Mouse (Mus musculus) forebrain, embryonic 13.5 days (tissue): ENCODE data around the gene Spsb2. TPM values are rescaled to one million over a fixed set of nuclear protein-coding genes. Genes with fewer than 3 reads are reported as not detected.
A peak's percentile ranks its signal among the peaks of the same experiment; 100 is the strongest.

Source experiments
- ATAC-seq: fragments of 200-750 bp; cut with Nextera tagmentation; 2 replicates; pipeline ENCODE4 v1.8.0; 2017
- H3K27ac ChIP-seq: fragments of 300-500 bp; sonication (generic); 2 replicates; pipeline ENCODE4 v1.5.1; 2015; ENCODE audit warnings: inconsistent platforms, mild to moderate bottlenecking, moderate library complexity
- H3K27me3 ChIP-seq: fragments of 300-500 bp; sonication (generic); 2 replicates; pipeline ENCODE4 v1.6.1; 2015; ENCODE audit warnings: mild to moderate bottlenecking, inconsistent platforms
- H3K36me3 ChIP-seq: fragments of 300-500 bp; sonication (generic); 2 replicates; pipeline ENCODE4 v1.6.1; 2015; ENCODE audit warnings: mild to moderate bottlenecking, inconsistent platforms; ENCODE audit not compliant: poor library complexity, severe bottlenecking
- H3K4me1 ChIP-seq: fragments of 300-500 bp; sonication (generic); 2 replicates; pipeline ENCODE4 v1.6.1; 2015; ENCODE audit warnings: inconsistent platforms
- H3K4me2 ChIP-seq: fragments of 300-500 bp; sonication (generic); 2 replicates; pipeline ENCODE4 v1.6.1; 2015; ENCODE audit warnings: inconsistent platforms, mild to moderate bottlenecking, moderate library complexity
- H3K4me3 ChIP-seq: fragments of 300-500 bp; sonication (generic); 2 replicates; pipeline ENCODE4 v1.5.1; 2015; ENCODE audit warnings: mild to moderate bottlenecking, inconsistent platforms
- H3K9ac ChIP-seq: fragments of 300-500 bp; sonication (generic); 2 replicates; pipeline ENCODE4 v1.6.1; 2015; ENCODE audit warnings: mild to moderate bottlenecking, inconsistent platforms
- H3K9me3 ChIP-seq: fragments of 300-500 bp; sonication (generic); replicated peaks from 2 replicates; pipeline ENCODE4 v1.6.1; 2016; ENCODE audit warnings: inconsistent platforms
- WGBS: fragments of 180-500 bp; shearing (Covaris S2); methylation state at CpG from one replicate; pipeline ENCODE4 v1.1.7; 2015; 5-methylcytosine and 5-hydroxymethylcytosine counted together
- polyA plus RNA-seq: library from polyadenylated mRNA; unstranded; fragments of >200 nt; fragmentation: Nextera tagmentation; extraction: Ambion mirVana; gene quantifications from 2 replicates; pipeline ENCODE4 v1.2.1, GENCODE M21; 2015

Gene Spsb2
- polyA plus RNA-seq, 1 experiment from 2014 or later: 5.3 TPM

DNA sequence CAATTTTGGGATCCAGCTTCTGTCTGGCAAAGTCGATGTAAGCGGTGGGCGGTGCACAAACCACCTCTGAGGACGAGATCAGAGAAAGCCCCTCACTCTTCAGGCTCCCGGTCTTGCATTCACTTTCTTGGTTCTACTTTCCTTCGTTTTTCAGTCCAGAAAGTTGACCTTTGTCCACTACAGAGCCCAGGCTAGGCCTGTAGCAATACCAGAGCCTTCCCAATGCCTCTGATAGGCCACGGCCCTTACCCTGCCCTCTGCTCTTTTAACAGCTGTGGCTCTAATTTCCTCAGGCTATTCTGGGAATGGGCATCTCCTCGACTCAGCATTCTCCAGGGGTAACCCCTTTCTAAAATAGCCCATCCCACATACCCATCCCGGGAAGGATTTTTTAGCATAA is 4.4 kb downstream of the Spsb2 start:
- H3K36me3 ChIP-seq: peaks cover 56% of the 10 kb centered on the region
- H3K9ac ChIP-seq: peak overlapping the region; percentile 85
- H3K4me2 ChIP-seq: peak overlapping the region; percentile 80
- peaks cover 54% of the 10 kb centered on the region for H3K4me1 ChIP-seq
- no peak for ATAC-seq
- WGBS: 14% methylated on average over 9 of the region's 9 CpGs
- H3K27ac ChIP-seq: peak overlapping the region; percentile 85
- no peaks in the 10 kb centered on the region for H3K27me3 ChIP-seq
- H3K4me3 ChIP-seq: peak overlapping the region; percentile 64
- H3K9me3 ChIP-seq: no peaks in the 10 kb centered on the region

DNA sequence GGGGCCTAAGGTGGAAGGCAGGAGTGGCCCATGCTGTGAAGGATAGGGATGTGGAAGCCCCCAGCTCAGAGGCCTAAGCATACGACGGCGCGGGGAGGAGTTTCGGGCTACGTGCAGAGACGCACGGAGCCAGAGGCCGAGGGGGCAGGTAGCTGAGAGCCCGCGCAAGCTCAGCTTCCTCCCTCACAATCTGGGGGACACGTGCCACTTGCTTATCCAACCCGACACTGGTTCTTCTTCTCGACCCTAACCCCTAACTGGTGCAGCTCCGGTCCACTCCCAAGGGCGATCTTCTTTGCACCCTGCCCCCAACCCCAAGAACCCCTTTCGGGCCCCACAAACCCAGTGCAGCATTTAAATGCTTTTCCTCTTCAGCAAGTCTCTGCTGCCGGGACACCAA is 5.0 kb downstream of the Spsb2 start:
- Histone ChIP-seq H3K27ac (peak overlapping the region; percentile 85), H3K9me3 (no peaks in the 10 kb centered on the region), H3K4me2 (peak overlapping the region; percentile 80), H3K36me3 (peaks cover 62% of the 10 kb centered on the region), H3K9ac (peak overlapping the region; percentile 85), H3K4me3 (peak overlapping the region; percentile 64), H3K27me3 (no peaks in the 10 kb centered on the region), H3K4me1 (peaks cover 50% of the 10 kb centered on the region)
- peak; percentile 73 for ATAC-seq
- whole genome bisulfite sequencing: under 1% methylated on average over 18 of the region's 18 CpGs

DNA sequence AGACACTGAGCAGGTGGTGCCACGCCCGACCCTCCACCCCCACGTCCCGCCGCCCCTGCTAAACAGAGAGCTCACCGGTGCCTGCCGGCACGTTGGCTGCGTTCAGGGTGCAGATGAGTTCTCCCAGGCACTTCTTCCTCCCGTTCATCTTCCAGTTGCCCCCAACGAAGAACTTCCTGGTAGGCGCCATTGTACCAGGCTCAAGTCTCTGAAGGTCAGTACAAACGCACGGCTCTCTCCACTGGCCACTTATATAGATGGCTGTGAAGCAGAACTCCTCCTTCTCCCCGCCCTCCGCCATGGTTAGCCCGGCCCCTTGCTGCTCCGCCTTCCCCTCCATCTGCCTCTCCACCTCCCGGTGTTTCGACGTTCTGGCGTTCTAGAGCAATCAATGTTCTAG is 5.5 kb downstream of the Spsb2 start, which contains the start of gene Tpi1:
TSS of gene Tpi1 (minus strand) at position 364 of the 400 bp plus-strand sequence.
- H3K4me3 ChIP-seq: peak within 1 kb of the TSS; percentile 64
- no peaks in the 10 kb centered on the region for H3K27me3 ChIP-seq
- H3K4me1 ChIP-seq: peaks cover 46% of the 10 kb centered on the region
- H3K9ac ChIP-seq: peak within 1 kb of the TSS; percentile 85
- ATAC-seq: peak; percentile 87
- peaks cover 67% of the 10 kb centered on the region for H3K36me3 ChIP-seq
- peak within 1 kb of the TSS; percentile 85 for H3K27ac ChIP-seq
- 1% methylated on average over 22 of the region's 22 CpGs for WGBS
- peak within 1 kb of the TSS; percentile 80 for H3K4me2 ChIP-seq
- H3K9me3 ChIP-seq: no peaks in the 10 kb centered on the region

DNA sequence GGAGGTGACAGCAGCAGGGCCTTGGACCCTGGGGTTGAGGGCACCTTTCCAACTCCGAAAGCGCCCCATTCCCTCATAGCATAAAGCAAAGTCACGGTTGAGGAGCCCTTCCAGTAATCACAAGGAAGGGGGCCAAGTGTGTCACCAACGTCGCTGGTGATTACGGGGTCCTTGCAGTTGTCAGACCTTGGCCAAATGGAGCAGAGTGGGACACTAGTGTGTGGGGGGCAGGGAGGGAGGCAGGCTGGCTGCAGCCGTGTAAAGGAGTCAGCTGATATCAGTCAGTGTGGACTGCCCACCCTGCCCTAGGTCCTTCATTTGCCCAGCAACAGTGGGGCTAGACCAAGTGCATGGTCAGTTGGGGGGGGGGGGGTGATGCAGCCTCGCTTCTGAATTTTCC is 6.0 kb downstream of the Spsb2 start:
- no peak overlapping the region for H3K9ac ChIP-seq
- peak; percentile 22; the same call in 1 of the 2 replicates for ATAC-seq
- peaks cover 41% of the 10 kb centered on the region for H3K4me1 ChIP-seq
- 46% methylated on average over 8 of the region's 8 CpGs for WGBS
- H3K4me2 ChIP-seq: peak overlapping the region; percentile 80
- H3K36me3 ChIP-seq: peaks cover 72% of the 10 kb centered on the region
- no peaks in the 10 kb centered on the region for H3K27me3 ChIP-seq
- peak overlapping the region; percentile 85 for H3K27ac ChIP-seq
- peak overlapping the region; percentile 64 for H3K4me3 ChIP-seq
- no peaks in the 10 kb centered on the region for H3K9me3 ChIP-seq

DNA sequence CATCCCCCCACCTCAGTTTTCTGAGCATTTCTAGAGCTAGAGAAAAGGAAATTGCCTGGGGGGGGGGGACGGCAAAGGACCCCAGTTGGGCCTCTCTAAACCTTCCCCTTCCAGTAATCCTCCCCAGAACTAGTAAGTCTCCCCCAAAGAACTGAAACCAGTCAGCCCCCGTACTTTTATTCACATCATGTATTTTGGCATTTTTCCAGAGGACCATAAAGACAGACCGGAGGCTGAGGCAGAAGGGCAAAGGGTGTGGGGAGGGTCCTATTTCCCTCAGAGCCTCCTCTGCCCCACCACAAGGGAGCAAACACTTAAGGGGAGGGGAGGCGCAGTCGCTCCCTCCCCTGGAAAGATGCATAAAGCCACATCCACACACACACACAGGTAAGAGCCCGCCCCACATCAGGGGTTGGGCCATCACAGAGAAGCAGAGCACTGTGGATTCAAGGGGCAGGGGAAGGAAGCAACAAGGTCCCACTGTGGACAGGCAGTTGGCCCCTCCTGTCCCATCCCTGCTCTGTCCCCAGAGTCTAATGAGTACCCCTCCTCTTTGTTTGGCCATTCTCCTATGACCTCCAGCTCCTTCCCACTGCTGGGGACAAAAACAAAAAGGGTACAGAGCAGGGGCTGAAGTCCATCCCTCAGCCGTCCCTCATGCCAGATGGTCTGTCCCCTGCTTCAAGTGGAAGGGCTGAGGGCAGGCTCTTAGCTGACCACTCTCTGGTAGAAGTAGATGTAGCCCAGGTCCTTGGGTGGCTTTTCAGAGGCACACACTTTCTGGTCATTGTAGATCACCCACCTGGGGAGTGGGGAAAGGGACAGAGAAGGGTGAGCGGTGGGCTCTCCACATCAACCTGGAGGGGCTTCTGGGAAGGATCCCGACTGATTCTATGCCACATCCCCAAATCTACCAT is 6.7 kb downstream of the Spsb2 start:
- 66% methylated on average over 9 of the region's 9 CpGs for WGBS
- Histone ChIP-seq H3K4me2 (0 out of 2 replicates have a peak overlapping the region, but pooled peaks have one; percentile 80), H3K36me3 (peaks cover 78% of the 10 kb centered on the region), H3K4me1 (peaks cover 34% of the 10 kb centered on the region), H3K27ac (no peak overlapping the region; the same call in 1 of the 2 replicates), H3K9ac (peak overlapping the region; percentile 23), H3K9me3 (no peaks in the 10 kb centered on the region), H3K27me3 (no peaks in the 10 kb centered on the region), H3K4me3 (no peak overlapping the region)
- ATAC-seq: no peak

DNA sequence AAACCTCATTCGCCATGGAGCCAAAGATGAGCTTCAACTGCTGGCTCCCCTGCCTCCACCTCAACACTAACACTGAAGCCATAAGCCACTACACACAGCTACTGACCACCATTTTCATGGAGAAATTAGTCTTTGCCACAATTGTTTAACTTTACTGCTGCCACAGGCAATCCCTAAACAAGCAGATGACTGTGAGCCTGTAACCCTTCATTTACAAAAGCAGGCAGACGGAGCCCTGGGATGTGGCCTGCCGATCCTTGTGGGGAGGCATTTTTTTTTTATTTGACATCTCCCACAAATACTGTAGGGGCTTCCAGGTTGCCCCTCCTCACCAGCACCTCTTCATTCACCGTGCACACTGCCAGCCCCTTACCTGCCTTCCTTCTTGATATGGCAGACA is 8.2 kb downstream of the Spsb2 start:
- Histone ChIP-seq H3K4me1 (peaks cover 29% of the 10 kb centered on the region), H3K27ac (no peak overlapping the region), H3K4me3 (no peak overlapping the region), H3K9me3 (no peaks in the 10 kb centered on the region), H3K4me2 (no peak overlapping the region), H3K27me3 (no peaks in the 10 kb centered on the region), H3K9ac (no peak overlapping the region), H3K36me3 (peaks cover 78% of the 10 kb centered on the region)
- ATAC-seq: no peak
- 96% methylated on average over 4 of the region's 4 CpGs for WGBS

DNA sequence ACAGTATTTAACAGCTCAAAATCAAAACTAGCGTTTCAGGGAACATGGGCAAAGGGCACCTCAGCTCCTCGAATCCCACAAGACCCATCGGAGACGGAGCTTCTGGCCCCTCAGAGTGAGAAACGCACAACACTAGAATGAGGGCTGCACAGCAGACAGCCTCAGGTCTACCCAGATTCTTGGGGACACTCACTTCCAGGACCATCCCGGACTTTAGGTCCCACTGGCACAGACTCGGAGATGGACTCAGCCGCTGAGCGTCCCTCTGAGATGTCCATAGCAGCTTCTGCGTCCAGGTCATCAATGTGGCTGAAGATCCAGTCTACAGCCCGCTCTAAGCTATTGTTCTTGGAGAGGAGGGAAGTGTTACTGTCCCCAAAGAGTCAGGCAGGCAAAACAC is 8.7 kb downstream of the Spsb2 start:
- no peak overlapping the region for H3K4me2 ChIP-seq
- no peak overlapping the region for H3K27ac ChIP-seq
- no peak overlapping the region for H3K4me3 ChIP-seq
- H3K4me1 ChIP-seq: peaks cover 27% of the 10 kb centered on the region
- no peaks in the 10 kb centered on the region for H3K27me3 ChIP-seq
- no peak overlapping the region for H3K9ac ChIP-seq
- H3K36me3 ChIP-seq: peaks cover 78% of the 10 kb centered on the region
- H3K9me3 ChIP-seq: no peaks in the 10 kb centered on the region
- 96% methylated on average over 11 of the region's 11 CpGs for WGBS
- no peak for ATAC-seq

DNA sequence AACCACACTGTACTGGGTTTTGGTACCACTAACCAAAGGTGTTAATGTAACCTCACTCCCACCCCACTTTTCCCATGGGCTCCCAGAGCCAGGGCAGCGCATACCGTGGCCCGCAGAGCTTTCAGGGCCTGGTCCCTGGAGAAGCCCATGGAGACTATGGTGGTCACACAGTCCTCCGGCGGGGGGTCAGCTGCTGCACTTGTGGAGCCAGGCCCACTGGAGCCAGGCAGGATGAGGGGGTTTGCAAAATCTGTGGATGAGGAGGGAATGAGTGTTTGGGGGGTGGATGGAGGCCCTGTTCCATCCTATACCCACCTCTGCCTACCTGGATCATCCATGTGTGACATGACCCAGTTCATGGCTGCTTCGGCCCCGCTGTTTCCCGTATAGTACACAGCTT is 9.1 kb downstream of the Spsb2 start:
- ATAC-seq: no peak
- peaks cover 22% of the 10 kb centered on the region for H3K4me1 ChIP-seq
- no peak overlapping the region for H3K4me2 ChIP-seq
- H3K4me3 ChIP-seq: no peak overlapping the region
- no peak overlapping the region for H3K9ac ChIP-seq
- H3K36me3 ChIP-seq: peaks cover 78% of the 10 kb centered on the region
- WGBS: 98% methylated on average over 8 of the region's 8 CpGs
- no peaks in the 10 kb centered on the region for H3K9me3 ChIP-seq
- H3K27ac ChIP-seq: no peak overlapping the region
- no peaks in the 10 kb centered on the region for H3K27me3 ChIP-seq

DNA sequence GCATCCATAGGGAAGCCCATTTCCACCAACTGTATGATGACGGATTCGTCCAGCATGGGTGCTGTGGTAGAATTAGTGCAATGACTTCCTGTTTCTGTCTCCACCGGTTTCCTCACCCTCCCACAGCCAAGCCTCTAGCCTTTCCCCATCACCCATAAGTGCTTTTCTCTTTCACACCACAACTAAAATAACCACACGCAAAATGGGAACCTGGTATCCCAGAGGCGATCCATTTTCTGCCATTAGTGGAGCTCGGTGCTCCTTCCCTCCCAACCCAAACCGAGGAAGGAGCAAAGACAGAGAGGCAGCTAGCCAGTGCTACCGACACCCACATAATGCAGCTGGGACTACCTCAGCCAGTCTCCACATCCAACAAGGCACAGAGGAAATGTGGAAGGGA is 9.5 kb downstream of the Spsb2 start:
- 92% methylated on average over 8 of the region's 8 CpGs for WGBS
- Histone ChIP-seq H3K27me3 (no peaks in the 10 kb centered on the region), H3K9ac (no peak overlapping the region), H3K4me2 (no peak overlapping the region), H3K36me3 (peaks cover 81% of the 10 kb centered on the region), H3K9me3 (no peaks in the 10 kb centered on the region), H3K4me3 (no peak overlapping the region), H3K27ac (no peak overlapping the region), H3K4me1 (peaks cover 18% of the 10 kb centered on the region)
- no peak for ATAC-seq

DNA sequence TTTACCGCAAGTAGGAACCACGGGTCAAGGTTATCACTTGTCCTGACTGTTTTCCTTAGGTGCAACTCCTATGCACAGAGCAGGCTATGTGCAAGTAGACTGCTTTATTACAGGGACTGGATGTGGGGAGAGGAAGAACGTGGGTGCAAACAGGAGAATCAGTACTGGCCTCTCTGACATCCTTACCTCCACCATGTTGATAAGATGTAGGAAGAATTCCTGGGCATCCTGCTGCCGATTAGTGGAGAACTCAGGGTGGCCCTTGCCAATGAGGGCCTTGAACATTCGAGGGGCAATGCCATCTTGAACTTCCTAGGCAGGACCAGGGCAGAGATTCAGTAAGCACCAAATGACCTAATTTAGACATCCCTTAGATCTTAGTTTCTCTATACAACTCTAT is 12.4 kb downstream of the Spsb2 start:
- Histone ChIP-seq H3K27me3 (no peaks in the 10 kb centered on the region), H3K4me2 (no peak overlapping the region), H3K4me1 (no peaks in the 10 kb centered on the region), H3K9ac (no peak overlapping the region), H3K4me3 (no peak overlapping the region), H3K27ac (no peak overlapping the region), H3K36me3 (peaks cover 100% of the 10 kb centered on the region), H3K9me3 (no peaks in the 10 kb centered on the region)
- ATAC-seq: no peak
- WGBS: 95% methylated on average over 5 of the region's 5 CpGs

DNA sequence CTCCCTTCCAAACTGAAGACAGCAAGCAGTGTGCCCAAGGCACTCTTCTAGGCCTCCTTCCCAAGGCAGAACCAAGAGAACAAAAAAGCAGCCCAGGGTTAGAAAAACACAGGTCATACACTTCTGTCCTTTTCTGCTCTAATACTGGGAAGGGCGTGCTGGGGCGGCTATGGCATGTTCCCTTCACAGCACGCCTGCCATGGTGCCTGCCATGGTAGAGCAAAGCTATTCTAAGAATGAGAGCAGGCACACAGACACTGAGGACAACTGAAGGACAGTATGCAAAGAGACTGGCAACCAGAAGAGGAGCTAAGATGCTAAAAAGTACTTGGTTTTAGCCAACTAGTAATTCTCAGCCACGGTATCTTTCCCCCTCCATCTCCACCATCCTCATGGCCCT is 13.6 kb downstream of the Spsb2 start:
- Histone ChIP-seq H3K27me3 (no peaks in the 10 kb centered on the region), H3K4me2 (no peak overlapping the region), H3K36me3 (peaks cover 96% of the 10 kb centered on the region), H3K4me1 (peaks cover 3% of the 10 kb centered on the region; the same call in 1 of the 2 replicates), H3K9ac (no peak overlapping the region), H3K27ac (no peak overlapping the region), H3K4me3 (no peak overlapping the region), H3K9me3 (no peaks in the 10 kb centered on the region)
- ATAC-seq: no peak
- 96% methylated on average over 4 of the region's 4 CpGs for WGBS

DNA sequence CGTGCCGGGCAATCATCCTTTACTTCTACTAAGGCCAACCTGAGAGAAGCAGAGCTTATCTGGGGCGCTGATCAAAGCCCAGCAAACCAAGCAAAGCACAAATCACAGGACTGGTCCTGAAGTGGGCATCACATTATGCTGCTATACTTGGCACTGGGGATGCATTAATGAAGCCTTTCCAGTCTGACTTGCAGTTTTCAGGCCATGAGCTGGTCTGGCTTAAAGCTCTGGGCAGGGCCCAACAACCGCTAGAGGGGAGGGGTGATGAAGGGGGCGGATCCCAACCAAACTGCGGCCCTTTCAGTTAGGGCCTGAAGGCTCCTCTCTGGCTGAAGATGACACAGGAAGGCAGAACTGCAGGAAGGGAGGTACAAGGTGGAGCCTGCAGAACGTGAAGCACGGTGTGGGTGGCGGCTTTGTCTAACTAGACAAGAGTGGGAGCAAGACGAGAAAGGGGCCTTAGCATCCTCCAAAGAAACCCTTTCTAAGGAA is 19.7 kb downstream of the Spsb2 start:
- H3K9ac ChIP-seq: peak overlapping the region; percentile 69
- no peaks in the 10 kb centered on the region for H3K27me3 ChIP-seq
- H3K4me3 ChIP-seq: peak overlapping the region; percentile 56
- H3K9me3 ChIP-seq: no peaks in the 10 kb centered on the region
- peak overlapping the region; percentile 33 for H3K27ac ChIP-seq
- peaks cover 55% of the 10 kb centered on the region for H3K36me3 ChIP-seq
- peaks cover 45% of the 10 kb centered on the region for H3K4me1 ChIP-seq
- no peak for ATAC-seq
- WGBS: 26% methylated on average over 10 of the region's 10 CpGs
- H3K4me2 ChIP-seq: peak overlapping the region; percentile 83
